Mouse (Mus musculus): ENCODE results near the gene Rubcnl.

DNA sequence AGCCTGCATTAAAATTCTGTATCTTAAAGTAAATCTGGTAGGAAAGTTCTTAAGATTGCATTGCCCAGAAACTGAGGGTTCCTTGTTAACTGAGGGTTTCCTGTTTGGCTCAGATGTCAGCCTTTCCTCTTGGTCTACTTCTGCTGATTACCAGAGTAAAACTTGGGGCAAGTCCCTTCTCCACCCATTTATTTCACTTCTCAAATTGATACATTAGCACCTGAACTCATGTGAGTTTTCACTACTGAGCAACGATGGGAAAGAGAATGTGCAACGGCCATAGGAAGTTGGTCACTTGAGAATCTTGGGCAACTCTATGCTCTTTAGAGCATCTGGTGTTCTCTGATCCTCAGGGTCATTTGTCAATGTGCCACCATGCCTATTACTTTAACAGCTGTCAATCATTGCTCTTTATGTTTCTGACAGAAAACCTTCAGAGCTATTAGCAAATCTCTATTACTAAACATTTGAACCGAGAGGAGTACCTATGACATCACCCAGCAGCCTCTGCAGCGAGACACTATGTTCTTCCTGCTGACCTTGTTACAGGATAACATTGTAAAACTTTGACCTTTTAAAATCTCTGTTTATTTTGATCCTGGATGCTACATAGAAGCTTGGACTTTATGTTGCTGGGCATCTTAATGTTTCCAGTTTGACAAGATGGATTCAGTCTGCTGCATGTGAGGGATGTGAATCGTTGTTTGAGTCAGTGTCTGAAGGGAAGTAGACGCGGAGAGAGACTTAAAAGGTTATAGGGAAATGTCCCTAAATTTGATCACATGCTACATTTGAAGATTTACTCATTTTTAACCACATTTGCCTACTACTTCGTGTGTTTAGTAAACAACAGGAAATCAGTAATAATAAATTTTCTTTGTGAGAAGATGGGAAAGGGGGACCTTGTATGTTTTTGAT, 9.2 kb downstream of the Rubcnl start:
- no peak for TF ChIP-seq POLR2A (IDR thresholded peaks at IDR 0.05; ENCODE audit: borderline replicate concordance, low read depth, low read length)
- no peak for TF ChIP-seq CTCF (IDR thresholded peaks at IDR 0.05; ENCODE audit: low read depth, low read length)
